In the genomic region with DNA sequence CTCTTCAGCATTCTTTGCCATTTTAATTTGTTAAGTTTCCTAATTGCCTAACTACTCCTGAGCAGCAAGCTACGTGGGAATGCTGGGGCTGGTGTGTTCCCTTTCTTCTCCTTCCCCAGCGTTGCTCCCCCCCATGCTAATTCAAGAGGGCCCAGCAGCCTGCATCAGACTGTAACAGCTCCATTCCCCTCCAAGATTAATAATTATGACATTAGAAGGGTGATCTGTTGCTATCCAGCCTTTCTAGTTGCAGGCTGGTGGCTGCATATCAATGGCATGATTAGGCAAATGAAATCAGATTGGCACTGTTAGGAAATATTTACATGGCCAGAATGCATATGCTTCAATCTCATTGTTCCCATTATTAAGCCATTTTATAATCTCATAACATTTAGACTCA, we compare ENCODE assay signal across 27 mouse cellular contexts. TPM values are rescaled to one million over a fixed set of nuclear protein-coding genes. Genes with fewer than 3 reads are reported as not detected.
DNase-seq lines count a peak whose midpoint lies in the region; ATAC-seq and TF ChIP-seq lines count a peak whose summit lies in the region.
"Had no signal": no experiment of that assay in that cellular context is flagged by ENCODE, and none has a peak within 500 bp of the region (broad histone marks: within the 10 kb centered on the region; RNA-seq: fewer than 3 reads in every experiment).

No protein-coding gene starts in this region.

- no peak for TF ChIP-seq POLR2A in brain, embryonic 14.5 days (IDR thresholded peaks at IDR 0.05; ENCODE audit: borderline replicate concordance, extremely low read depth, insufficient read depth, insufficient read length, poor library complexity, severe bottlenecking)

- DNase-seq in brain, embryonic 14.5 days (ENCODE audit: low read depth), result peak; percentile 54
- no peak for DNase-seq in layer of hippocampus, adult 18-20 months (ENCODE audit: low spot score in 2 of 2)
- DNase-seq: adrenal gland, adult 8-10 months; adrenal gland, postnatal 14 days; adrenal gland, postnatal 36 days; B cell, adult 2 months; cerebellum, adult 11-12 months; cerebellum, adult 2 months; cerebellum, adult 9-10 months; cerebellum, postnatal 10 days; cerebellum, postnatal 25 days; forebrain, postnatal 0 days had no signal

- TF ChIP-seq CTCF in brain, embryonic 14.5 days (IDR thresholded peaks at IDR 0.05; ENCODE audit: borderline replicate concordance, extremely low read depth, insufficient read depth, insufficient read length), result no peak

- peaks cover 8% of the 10 kb centered on the region; the same call in 1 of the 2 replicates for H3K4me1 ChIP-seq in forebrain, embryonic 12.5 days
- 0 out of 2 replicates have a peak, but pooled peaks cover 2% of the 10 kb centered on the region for H3K4me1 ChIP-seq in forebrain, embryonic 15.5 days
- H3K4me1 ChIP-seq in midbrain, embryonic 13.5 days (replicated peaks), result peaks cover 14% of the 10 kb centered on the region
- no peaks in the 10 kb centered on the region for H3K4me1 ChIP-seq in midbrain, embryonic 16.5 days (ENCODE audit: control insufficient read depth, insufficient read depth, low read length)
- peaks cover 11% of the 10 kb centered on the region; the same call in 1 of the 2 replicates for H3K4me1 ChIP-seq in neural tube, embryonic 15.5 days
- H3K4me1 ChIP-seq: embryonic facial prominence, embryonic 12.5 days had no signal

- H3K4me2 ChIP-seq in forebrain, embryonic 12.5 days, result no peak overlapping the region
- H3K4me2 ChIP-seq in forebrain, embryonic 15.5 days (replicated peaks), result no peak overlapping the region
- H3K4me2 ChIP-seq in midbrain, embryonic 13.5 days (replicated peaks), result no peak overlapping the region
- no peak overlapping the region for H3K4me2 ChIP-seq in midbrain, embryonic 16.5 days (ENCODE audit: low read length)
- no peak overlapping the region for H3K4me2 ChIP-seq in neural tube, embryonic 15.5 days
- H3K4me2 ChIP-seq: embryonic facial prominence, embryonic 12.5 days had no signal

- no peaks in the 10 kb centered on the region for H3K9me3 ChIP-seq in forebrain, embryonic 12.5 days
- no peaks in the 10 kb centered on the region for H3K9me3 ChIP-seq in forebrain, embryonic 15.5 days
- no peaks in the 10 kb centered on the region for H3K9me3 ChIP-seq in midbrain, embryonic 13.5 days
- no peaks in the 10 kb centered on the region for H3K9me3 ChIP-seq in midbrain, embryonic 16.5 days (replicated peaks; ENCODE audit: control insufficient read depth, low read length, poor library complexity, severe bottlenecking)
- H3K9me3 ChIP-seq in neural tube, embryonic 15.5 days (replicated peaks), result no peaks in the 10 kb centered on the region
- H3K9me3 ChIP-seq: embryonic facial prominence, embryonic 10.5 days; embryonic facial prominence, embryonic 12.5 days; G1E had no signal

- 22% methylated on average over 2 of the region's 2 CpGs for WGBS in forebrain, embryonic 12.5 days
- 13% methylated on average over 2 of the region's 2 CpGs for WGBS in forebrain, embryonic 15.5 days
- WGBS in midbrain, embryonic 13.5 days, result 19% methylated on average over 2 of the region's 2 CpGs
- 32% methylated on average over 2 of the region's 2 CpGs for WGBS in midbrain, embryonic 16.5 days
- 15% methylated on average over 2 of the region's 2 CpGs for WGBS in neural tube, embryonic 15.5 days

- peaks cover 62% of the 10 kb centered on the region for H3K27me3 ChIP-seq in forebrain, embryonic 12.5 days
- H3K27me3 ChIP-seq in forebrain, embryonic 15.5 days, result peaks cover 29% of the 10 kb centered on the region; the same call in 1 of the 2 replicates
- peaks cover 21% of the 10 kb centered on the region for H3K27me3 ChIP-seq in midbrain, embryonic 13.5 days
- H3K27me3 ChIP-seq in midbrain, embryonic 16.5 days (ENCODE audit: control insufficient read depth, insufficient read depth, low read depth, low read length), result peaks cover 2% of the 10 kb centered on the region
- 0 out of 2 replicates have a peak, but pooled peaks cover 10% of the 10 kb centered on the region for H3K27me3 ChIP-seq in neural tube, embryonic 15.5 days (replicated peaks)
- H3K27me3 ChIP-seq: CH12.LX; embryonic facial prominence, embryonic 12.5 days had no signal

- peak; percentile 36; the same call in 1 of the 2 replicates for ATAC-seq in forebrain, embryonic 12.5 days (ENCODE audit: low FRiP score)
- no peak for ATAC-seq in forebrain, embryonic 15.5 days (replicated peaks)
- peak; percentile 9; the same call in 1 of the 2 replicates for ATAC-seq in midbrain, embryonic 13.5 days
- ATAC-seq in midbrain, embryonic 16.5 days, result no peak
- ATAC-seq in neural tube, embryonic 15.5 days (ENCODE audit: low FRiP score), result peak; percentile 29; the same call in 1 of the 2 replicates
- ATAC-seq: activated CD4-positive, CD25-positive, alpha-beta regulatory T cell, adult 4 months; CD4-positive, CD25-positive, alpha-beta regulatory T cell, adult 4 months; forebrain, embryonic 14.5 days; forebrain, postnatal 0 days; Patski had no signal

- H3K4me3 ChIP-seq in forebrain, embryonic 12.5 days (replicated peaks), result no peak overlapping the region
- no peak overlapping the region for H3K4me3 ChIP-seq in forebrain, embryonic 15.5 days
- H3K4me3 ChIP-seq in midbrain, embryonic 13.5 days (replicated peaks), result no peak overlapping the region
- no peak overlapping the region for H3K4me3 ChIP-seq in midbrain, embryonic 16.5 days (ENCODE audit: low read depth, low read length)
- no peak overlapping the region for H3K4me3 ChIP-seq in neural tube, embryonic 15.5 days (replicated peaks)
- H3K4me3 ChIP-seq: embryonic facial prominence, embryonic 10.5 days; embryonic facial prominence, embryonic 12.5 days had no signal

- no peaks in the 10 kb centered on the region for H3K36me3 ChIP-seq in forebrain, embryonic 12.5 days (replicated peaks)
- no peaks in the 10 kb centered on the region for H3K36me3 ChIP-seq in forebrain, embryonic 15.5 days
- no peaks in the 10 kb centered on the region for H3K36me3 ChIP-seq in midbrain, embryonic 13.5 days
- H3K36me3 ChIP-seq in midbrain, embryonic 16.5 days (ENCODE audit: control insufficient read depth, insufficient read depth, low read length), result no peaks in the 10 kb centered on the region
- no peaks in the 10 kb centered on the region for H3K36me3 ChIP-seq in neural tube, embryonic 15.5 days
- H3K36me3 ChIP-seq: embryonic facial prominence, embryonic 10.5 days; embryonic facial prominence, embryonic 12.5 days; G1E had no signal

- no peak overlapping the region for H3K9ac ChIP-seq in forebrain, embryonic 12.5 days
- H3K9ac ChIP-seq in forebrain, embryonic 15.5 days (replicated peaks), result no peak overlapping the region
- H3K9ac ChIP-seq in midbrain, embryonic 13.5 days (replicated peaks), result no peak overlapping the region
- H3K9ac ChIP-seq in midbrain, embryonic 16.5 days (ENCODE audit: low read depth, low read length), result no peak overlapping the region
- no peak overlapping the region for H3K9ac ChIP-seq in neural tube, embryonic 15.5 days (replicated peaks)
- H3K9ac ChIP-seq: embryonic facial prominence, embryonic 12.5 days; forebrain, postnatal 0 days had no signal

- no peak overlapping the region for H3K27ac ChIP-seq in forebrain, embryonic 12.5 days
- H3K27ac ChIP-seq in forebrain, embryonic 15.5 days (replicated peaks), result no peak overlapping the region
- no peak overlapping the region for H3K27ac ChIP-seq in midbrain, embryonic 13.5 days
- H3K27ac ChIP-seq in midbrain, embryonic 16.5 days (ENCODE audit: low read length), result no peak overlapping the region
- 0 out of 2 replicates have a peak overlapping the region, but pooled peaks have one; percentile 13 for H3K27ac ChIP-seq in neural tube, embryonic 15.5 days (replicated peaks)
- H3K27ac ChIP-seq: embryonic facial prominence, embryonic 10.5 days; embryonic facial prominence, embryonic 12.5 days had no signal

RNA-seq across cellular contexts. Expression of gene Bsx, which starts 22.4 kb away (rescaled TPM):
- 1.4 and 2.4 TPM in 2 replicates for polyA plus RNA-seq in forebrain, embryonic 12.5 days (2016; fragmentation: Nextera tagmentation; extraction: Ambion mirVana)
- 0.91 and 2.9 TPM in 2 replicates for polyA plus RNA-seq in forebrain, embryonic 15.5 days (2015; fragmentation: Nextera tagmentation; extraction: Ambion mirVana)
- polyA plus RNA-seq in midbrain, embryonic 13.5 days (2015; fragmentation: Nextera tagmentation; extraction: Ambion mirVana), result 2.7 and 4.1 TPM in 2 replicates
- polyA plus RNA-seq in midbrain, embryonic 16.5 days (2015; fragmentation: Nextera tagmentation; extraction: Ambion mirVana), result 1.8 and 2.5 TPM in 2 replicates
- 1.5 and 2.5 TPM in 2 replicates for polyA plus RNA-seq in brain, embryonic 14.5 days (2012; rRNA removed)
- not detected in 2 replicates for polyA plus RNA-seq in neural tube, embryonic 15.5 days (2015; fragmentation: Nextera tagmentation; extraction: Ambion mirVana)
- total RNA-seq in layer of hippocampus, adult 18-20 months (2021), result not detected
- total RNA-seq: adrenal gland, adult 18-20 months; adrenal gland, adult 8-10 months; adrenal gland, postnatal 14 days; adrenal gland, postnatal 36 days; CH12.LX; G1E had no signal
- polyA plus RNA-seq: activated CD4-positive, CD25-positive, alpha-beta regulatory T cell, adult 4 months; CD4-positive, CD25-positive, alpha-beta regulatory T cell, adult 4 months; embryonic facial prominence, embryonic 12.5 days; embryonic facial prominence, embryonic 14.5 days; G1E; Patski had no signal

RNA-seq across cellular contexts. Expression of gene Hspa8, which starts 50.7 kb away (rescaled TPM):
- 2,759 and 2,920 TPM in 2 replicates for polyA plus RNA-seq in forebrain, embryonic 12.5 days (2016; fragmentation: Nextera tagmentation; extraction: Ambion mirVana)
- 3,198 TPM in 2 replicates for polyA plus RNA-seq in forebrain, embryonic 15.5 days (2015; fragmentation: Nextera tagmentation; extraction: Ambion mirVana)
- 2,863 and 3,076 TPM in 2 replicates for polyA plus RNA-seq in midbrain, embryonic 13.5 days (2015; fragmentation: Nextera tagmentation; extraction: Ambion mirVana)
- 3,317 and 3,489 TPM in 2 replicates for polyA plus RNA-seq in midbrain, embryonic 16.5 days (2015; fragmentation: Nextera tagmentation; extraction: Ambion mirVana)
- 2,783 and 3,166 TPM in 2 replicates for polyA plus RNA-seq in brain, embryonic 14.5 days (2012; rRNA removed)
- polyA plus RNA-seq in neural tube, embryonic 15.5 days (2015; fragmentation: Nextera tagmentation; extraction: Ambion mirVana), result 3,055 and 3,120 TPM in 2 replicates
- 1,000 to 10,000 TPM; 2,409 to 2,534 TPM for total RNA-seq in layer of hippocampus, adult 18-20 months (2021)

Comparison
In these comparisons a context has a peak if more than half of its experiments do, and no peak if none do; other contexts are left out.
1. ATAC-seq: peak in forebrain, embryonic 12.5 days (single experiment), midbrain, embryonic 13.5 days (single experiment) and neural tube, embryonic 15.5 days (single experiment); none in forebrain, embryonic 15.5 days (single experiment) and midbrain, embryonic 16.5 days (single experiment).